Mouse (Mus musculus): ENCODE data around the gene Smim23. TPM values are rescaled to one million over a fixed set of nuclear protein-coding genes. Genes with fewer than 3 reads are reported as not detected.

Gene Smim23
- total and polyA plus RNA-seq, 2 experiments from 2014 or later: not detected

- WGBS: 27% methylated on average over 2 of the region's 2 CpGs
- TF ChIP-seq CTCF (IDR thresholded peaks at IDR 0.05): peak; percentile 65
- no peak for ATAC-seq (ENCODE audit: low FRiP score)
Measured at GRCm38 (mm10) chr11:32805958-32806357, 18.4 kb downstream of the Smim23 start.

DNA sequence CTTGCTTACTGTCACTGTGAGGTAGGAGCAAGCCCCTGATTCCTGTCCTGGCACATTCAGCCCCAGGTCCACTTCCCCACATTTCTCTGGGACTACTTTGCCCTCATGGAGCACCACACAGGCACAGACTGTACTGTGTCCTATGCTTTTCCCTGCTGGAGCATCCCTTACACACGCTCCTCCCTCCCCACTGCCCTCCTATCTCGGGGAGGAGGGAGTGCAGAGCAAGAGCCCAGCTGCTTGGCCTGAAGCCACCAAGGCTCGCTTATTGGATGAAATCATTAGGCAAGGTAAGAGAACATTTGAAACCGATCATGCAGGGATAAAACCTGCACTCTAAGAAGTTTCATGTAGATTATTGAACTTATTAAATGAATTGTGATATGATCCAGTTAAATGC, 20.7 kb downstream of the Smim23 start:
- H3K4me1 ChIP-seq (ENCODE audit: insufficient read depth, low read length): no peaks in the 10 kb centered on the region
- H3K27me3 ChIP-seq (ENCODE audit: insufficient read depth, low read length): no peaks in the 10 kb centered on the region
- H3K9me3 ChIP-seq (ENCODE audit: low read length): no peaks in the 10 kb centered on the region
- no peak overlapping the region for H3K4me2 ChIP-seq (ENCODE audit: low read depth, low read length, poor library complexity, severe bottlenecking)
- no peak overlapping the region for H3K4me3 ChIP-seq (ENCODE audit: low read depth, low read length)
- 56% methylated on average over 4 of the region's 4 CpGs for WGBS
- DNase-seq (ENCODE audit: low spot score): peak; percentile 26
- H3K36me3 ChIP-seq (ENCODE audit: insufficient read depth, low read length): no peaks in the 10 kb centered on the region
- no peak for TF ChIP-seq CTCF (IDR thresholded peaks at IDR 0.05)
- H3K9ac ChIP-seq (replicated peaks; ENCODE audit: low read length, poor library complexity, severe bottlenecking): no peak overlapping the region
- ATAC-seq (ENCODE audit: low FRiP score): no peak
- H3K27ac ChIP-seq (ENCODE audit: low read depth, low read length): no peak overlapping the region

More at GRCm38 (mm10) chr11:32805958-32806357, 18.4 kb downstream of the Smim23 start:
- Histone ChIP-seq H3K36me3 (ENCODE audit: insufficient read depth, low read length) (no peaks in the 10 kb centered on the region), H3K9me3 (ENCODE audit: low read length) (no peaks in the 10 kb centered on the region), H3K27ac (ENCODE audit: low read depth, low read length) (no peak overlapping the region), H3K27me3 (ENCODE audit: insufficient read depth, low read length) (no peaks in the 10 kb centered on the region), H3K4me1 (ENCODE audit: insufficient read depth, low read length) (no peaks in the 10 kb centered on the region), H3K4me2 (ENCODE audit: low read depth, low read length, poor library complexity, severe bottlenecking) (no peak overlapping the region), H3K4me3 (ENCODE audit: low read depth, low read length) (no peak overlapping the region), H3K9ac (replicated peaks; ENCODE audit: low read length, poor library complexity, severe bottlenecking) (no peak overlapping the region)
- DNase-seq (ENCODE audit: low spot score): peak; percentile 58

DNA sequence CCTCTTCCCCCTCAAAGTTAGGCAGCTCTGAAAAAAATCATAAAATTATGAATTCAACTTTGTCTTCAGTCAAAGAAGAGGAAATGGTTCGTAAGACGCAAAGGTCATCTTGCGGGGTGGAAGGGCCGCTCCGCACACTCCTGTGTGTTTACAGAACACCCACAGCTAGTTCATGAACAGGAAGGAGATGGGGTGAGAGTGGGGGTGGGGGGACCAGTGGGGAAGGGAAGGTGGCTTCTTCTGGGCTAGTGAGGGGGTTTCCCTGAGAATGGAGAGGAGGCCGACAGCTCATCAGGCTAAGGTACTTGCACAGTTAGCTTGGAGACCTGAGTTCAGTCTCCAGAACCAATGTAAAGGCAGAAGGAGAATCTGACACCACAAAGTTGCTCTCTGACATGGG, 22.7 kb downstream of the Smim23 start:
- TF ChIP-seq CTCF (IDR thresholded peaks at IDR 0.05): no peak
- H3K9ac ChIP-seq (replicated peaks; ENCODE audit: low read length, poor library complexity, severe bottlenecking): no peak overlapping the region
- no peak overlapping the region for H3K4me2 ChIP-seq (ENCODE audit: low read depth, low read length, poor library complexity, severe bottlenecking)
- DNase-seq (ENCODE audit: low spot score) (no peak), ATAC-seq (ENCODE audit: low FRiP score) (no peak)
- 84% methylated on average over 6 of the region's 6 CpGs for WGBS
- no peaks in the 10 kb centered on the region for H3K27me3 ChIP-seq (ENCODE audit: insufficient read depth, low read length)
- H3K9me3 ChIP-seq (ENCODE audit: low read length): no peaks in the 10 kb centered on the region
- H3K4me3 ChIP-seq (ENCODE audit: low read depth, low read length): no peak overlapping the region
- H3K4me1 ChIP-seq (ENCODE audit: insufficient read depth, low read length): no peaks in the 10 kb centered on the region
- H3K36me3 ChIP-seq (ENCODE audit: insufficient read depth, low read length): no peaks in the 10 kb centered on the region
- no peak overlapping the region for H3K27ac ChIP-seq (ENCODE audit: low read depth, low read length)

- Histone ChIP-seq H3K4me2 (ENCODE audit: low read depth, low read length, poor library complexity, severe bottlenecking) (no peak overlapping the region), H3K27me3 (ENCODE audit: insufficient read depth, low read length) (no peaks in the 10 kb centered on the region), H3K36me3 (ENCODE audit: insufficient read depth, low read length) (no peaks in the 10 kb centered on the region), H3K4me1 (ENCODE audit: insufficient read depth, low read length) (no peaks in the 10 kb centered on the region), H3K9ac (replicated peaks; ENCODE audit: low read length, poor library complexity, severe bottlenecking) (no peak overlapping the region), H3K4me3 (ENCODE audit: low read depth, low read length) (no peak overlapping the region), H3K27ac (ENCODE audit: low read depth, low read length) (no peak overlapping the region), H3K9me3 (ENCODE audit: low read length) (no peaks in the 10 kb centered on the region)
- 56% methylated on average over 7 of the region's 7 CpGs for WGBS
- ATAC-seq (ENCODE audit: low FRiP score): no peak
- peak; percentile 58 for DNase-seq (ENCODE audit: low spot score)
- TF ChIP-seq CTCF (IDR thresholded peaks at IDR 0.05): no peak
Measured at GRCm38 (mm10) chr11:32800929-32801375, 23.5 kb downstream of the Smim23 start.

- 57% methylated on average over 4 of the region's 4 CpGs for WGBS
- Histone ChIP-seq H3K27ac (ENCODE audit: low read depth, low read length) (no peak overlapping the region), H3K4me1 (ENCODE audit: insufficient read depth, low read length) (no peaks in the 10 kb centered on the region), H3K9me3 (ENCODE audit: low read length) (no peaks in the 10 kb centered on the region), H3K4me2 (ENCODE audit: low read depth, low read length, poor library complexity, severe bottlenecking) (no peak overlapping the region), H3K36me3 (ENCODE audit: insufficient read depth, low read length) (no peaks in the 10 kb centered on the region), H3K4me3 (ENCODE audit: low read depth, low read length) (no peak overlapping the region), H3K27me3 (ENCODE audit: insufficient read depth, low read length) (no peaks in the 10 kb centered on the region), H3K9ac (replicated peaks; ENCODE audit: low read length, poor library complexity, severe bottlenecking) (no peak overlapping the region)
- no peak for ATAC-seq (ENCODE audit: low FRiP score)
- DNase-seq (ENCODE audit: low spot score): no peak
- TF ChIP-seq CTCF (IDR thresholded peaks at IDR 0.05): no peak
Measured at GRCm38 (mm10) chr11:32798445-32798844, 26.0 kb downstream of the Smim23 start.

DNA sequence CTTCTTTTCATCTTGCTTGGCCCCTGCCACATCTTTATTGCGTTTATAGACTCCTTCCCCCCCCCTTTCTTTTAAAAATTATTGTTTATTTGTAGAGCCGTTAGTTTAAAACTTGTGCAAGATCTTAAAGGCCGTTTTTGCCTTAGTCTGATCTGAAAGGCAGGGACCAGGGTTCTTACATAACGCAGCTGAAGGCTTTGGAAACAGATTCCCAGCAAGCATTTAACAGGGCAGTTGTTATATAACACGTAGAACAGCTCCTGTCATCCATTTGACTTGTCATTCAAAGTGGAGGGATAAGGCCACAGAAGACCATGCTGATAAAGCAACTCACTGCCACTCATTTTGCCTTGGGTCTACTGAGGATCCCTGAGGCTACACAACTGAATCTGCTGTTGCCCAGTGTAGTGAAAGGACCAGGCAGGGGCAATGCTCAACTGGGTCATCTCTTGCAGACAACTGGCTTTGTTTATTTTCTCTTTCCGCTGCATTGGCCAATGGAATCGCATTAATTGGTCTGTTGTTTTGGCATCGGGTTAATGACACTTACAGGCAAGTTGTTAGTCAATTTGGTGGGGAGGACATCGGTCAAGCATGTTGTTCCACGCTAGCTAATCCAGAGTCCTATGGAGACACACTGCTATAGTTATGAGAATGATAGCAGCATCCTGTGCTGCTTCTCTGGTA, 29.5 kb downstream of the Smim23 start:
- H3K36me3 ChIP-seq (ENCODE audit: insufficient read depth, low read length): no peaks in the 10 kb centered on the region
- no peaks in the 10 kb centered on the region for H3K4me1 ChIP-seq (ENCODE audit: insufficient read depth, low read length)
- DNase-seq (ENCODE audit: low spot score) (no peak), ATAC-seq (ENCODE audit: low FRiP score) (no peak)
- no peak overlapping the region for H3K4me2 ChIP-seq (ENCODE audit: low read depth, low read length, poor library complexity, severe bottlenecking)
- no peaks in the 10 kb centered on the region for H3K27me3 ChIP-seq (ENCODE audit: insufficient read depth, low read length)
- no peak overlapping the region for H3K4me3 ChIP-seq (ENCODE audit: low read depth, low read length)
- WGBS: 78% methylated on average over 10 of the region's 10 CpGs
- no peak overlapping the region for H3K9ac ChIP-seq (replicated peaks; ENCODE audit: low read length, poor library complexity, severe bottlenecking)
- no peak for TF ChIP-seq CTCF (IDR thresholded peaks at IDR 0.05)
- H3K9me3 ChIP-seq (ENCODE audit: low read length): no peaks in the 10 kb centered on the region
- no peak overlapping the region for H3K27ac ChIP-seq (ENCODE audit: low read depth, low read length)

Data from midbrain, postnatal 0 days (tissue).